Mouse (Mus musculus): ENCODE results near the gene Trhr2.

Gene Trhr2

GRCm38 (mm10) chr8:122307836-122308235 lies 52.7 kb downstream of the Trhr2 start:
- no peak for DNase-seq (ENCODE audit: low read depth, low spot score)
